Comparison of ENCODE assay signal across 7 mouse cellular contexts in the genomic region with DNA sequence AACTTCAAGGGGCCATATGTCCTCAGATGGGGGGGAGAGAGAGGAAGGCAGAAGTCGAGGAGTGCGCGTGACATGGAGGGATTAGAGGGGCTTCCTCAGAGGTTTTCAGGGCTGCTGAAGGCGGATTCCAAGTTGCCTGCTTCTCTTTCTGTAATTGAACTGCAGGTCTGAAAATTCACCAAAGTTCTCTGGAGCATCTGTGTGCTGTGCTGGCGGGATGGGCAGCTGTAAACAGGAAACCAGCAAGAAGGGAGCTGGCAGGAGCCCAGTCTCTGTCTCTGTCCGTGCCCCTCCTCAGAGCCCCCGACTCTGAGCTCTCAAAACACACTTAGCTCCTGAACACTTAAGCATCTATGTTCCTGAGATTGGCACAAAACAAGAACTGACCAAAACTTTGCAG. TPM values are rescaled to one million over a fixed set of nuclear protein-coding genes. Genes with fewer than 3 reads are reported as not detected.
DNase-seq lines count a peak whose midpoint lies in the region; ATAC-seq and TF ChIP-seq lines count a peak whose summit lies in the region.

No protein-coding gene starts in this region.

- DNase-seq in liver: no peak
- no peak for DNase-seq in right cerebral cortex, adult 18-20 months

- TF ChIP-seq POLR2A in embryonic fibroblast, embryonic 13.5 days (IDR thresholded peaks at IDR 0.05; ENCODE audit: low read depth, low read length): no peak

- H3K4me2 ChIP-seq in liver, embryonic 12.5 days: no peak overlapping the region
- H3K4me2 ChIP-seq in intestine, embryonic 15.5 days (replicated peaks): 0 out of 2 replicates have a peak overlapping the region, but pooled peaks have one; percentile 3
- H3K4me2 ChIP-seq in stomach, embryonic 16.5 days (ENCODE audit: low read depth, low read length): peak overlapping the region; percentile 100; the same call in 1 of the 2 replicates

- no peak for ATAC-seq in liver, embryonic 12.5 days
- no peak for ATAC-seq in intestine, embryonic 15.5 days
- no peak for ATAC-seq in stomach, embryonic 16.5 days (ENCODE audit: insufficient read depth, low FRiP score)
- ATAC-seq in activated CD4-positive, CD25-positive, alpha-beta regulatory T cell, adult 4 months: no peak

- peak overlapping the region; percentile 22; the same call in 1 of the 2 replicates for H3K9ac ChIP-seq in liver, embryonic 12.5 days
- H3K9ac ChIP-seq in intestine, embryonic 15.5 days: no peak overlapping the region
- peak overlapping the region; percentile 4 for H3K9ac ChIP-seq in stomach, embryonic 16.5 days (ENCODE audit: low read length)

- peak overlapping the region; percentile 58 for H3K27ac ChIP-seq in liver, embryonic 12.5 days
- peak overlapping the region; percentile 46 for H3K27ac ChIP-seq in embryonic fibroblast, embryonic 13.5 days (ENCODE audit: insufficient read depth, low read length)
- H3K27ac ChIP-seq in intestine, embryonic 15.5 days: peak overlapping the region; percentile 96
- H3K27ac ChIP-seq in stomach, embryonic 16.5 days (ENCODE audit: low read length): peak overlapping the region; percentile 97

- H3K9me3 ChIP-seq in liver, embryonic 12.5 days (replicated peaks): no peaks in the 10 kb centered on the region
- no peaks in the 10 kb centered on the region for H3K9me3 ChIP-seq in intestine, embryonic 15.5 days
- no peaks in the 10 kb centered on the region for H3K9me3 ChIP-seq in stomach, embryonic 16.5 days (replicated peaks; ENCODE audit: control insufficient read depth, low read length)

- no peak for TF ChIP-seq CTCF in embryonic fibroblast, embryonic 13.5 days (IDR thresholded peaks at IDR 0.05; ENCODE audit: borderline replicate concordance, insufficient read depth, low read length)

- WGBS in liver, embryonic 12.5 days (ENCODE audit: insufficient replicate concordance): 38% methylated on average over 7 of the region's 7 CpGs
- WGBS in intestine, embryonic 15.5 days: 29% methylated on average over 7 of the region's 7 CpGs
- 23% methylated on average over 7 of the region's 7 CpGs for WGBS in stomach, embryonic 16.5 days

- H3K4me3 ChIP-seq in liver, embryonic 12.5 days: no peak overlapping the region
- H3K4me3 ChIP-seq in embryonic fibroblast, embryonic 13.5 days (ENCODE audit: insufficient read depth, low read length): no peak overlapping the region
- no peak overlapping the region for H3K4me3 ChIP-seq in intestine, embryonic 15.5 days (replicated peaks)
- H3K4me3 ChIP-seq in stomach, embryonic 16.5 days (replicated peaks; ENCODE audit: low read length): no peak overlapping the region

- no peaks in the 10 kb centered on the region for H3K36me3 ChIP-seq in liver, embryonic 12.5 days
- no peaks in the 10 kb centered on the region for H3K36me3 ChIP-seq in intestine, embryonic 15.5 days
- no peaks in the 10 kb centered on the region for H3K36me3 ChIP-seq in stomach, embryonic 16.5 days (ENCODE audit: control insufficient read depth, insufficient read depth, low read length)

- H3K27me3 ChIP-seq in liver, embryonic 12.5 days (replicated peaks): peaks cover 6% of the 10 kb centered on the region
- no peaks in the 10 kb centered on the region for H3K27me3 ChIP-seq in intestine, embryonic 15.5 days (replicated peaks)
- no peaks in the 10 kb centered on the region for H3K27me3 ChIP-seq in stomach, embryonic 16.5 days (ENCODE audit: control insufficient read depth, insufficient read depth, low read length)

- peaks cover 49% of the 10 kb centered on the region for H3K4me1 ChIP-seq in liver, embryonic 12.5 days
- H3K4me1 ChIP-seq in embryonic fibroblast, embryonic 13.5 days (ENCODE audit: control insufficient read depth, insufficient read depth, low read length): peaks cover 12% of the 10 kb centered on the region
- H3K4me1 ChIP-seq in intestine, embryonic 15.5 days (replicated peaks): peaks cover 32% of the 10 kb centered on the region
- H3K4me1 ChIP-seq in stomach, embryonic 16.5 days (ENCODE audit: control insufficient read depth, insufficient read depth, low read length): peaks cover 49% of the 10 kb centered on the region

RNA-seq across cellular contexts. Expression of a gene that starts 36.5 kb away (rescaled TPM):
- 7.5 and 7.6 TPM in 2 replicates for polyA plus RNA-seq in liver, embryonic 12.5 days (2016; fragmentation: Nextera tagmentation; extraction: Ambion mirVana)
- polyA plus RNA-seq in embryonic fibroblast, embryonic 13.5 days (2011; ENCODE audit: insufficient read length, low read depth, missing spikeins): 3.9 and 4.8 TPM in 2 replicates
- polyA plus RNA-seq in intestine, embryonic 15.5 days (2015; fragmentation: Nextera tagmentation; extraction: Ambion mirVana): 12.2 and 14.1 TPM in 2 replicates
- polyA plus RNA-seq in stomach, embryonic 16.5 days (2015; fragmentation: Nextera tagmentation; extraction: Ambion mirVana): 7.9 and 10.5 TPM in 2 replicates
- 1 to 10 TPM; 6.1 to 9.0 TPM for polyA plus RNA-seq in activated CD4-positive, CD25-positive, alpha-beta regulatory T cell, adult 4 months (2017; shearing (Covaris generic))

Comparison
In these comparisons a context has a peak if more than half of its experiments do, and no peak if none do; other contexts are left out.
1. H3K27ac ChIP-seq: peak in every context shown above with its lines; median percentile 97 in stomach, embryonic 16.5 days; 96 in intestine, embryonic 15.5 days; 58 in liver, embryonic 12.5 days; 46 in embryonic fibroblast, embryonic 13.5 days.